Comparison of ENCODE assay signal across 23 mouse cellular contexts in genomic region chr12:9118576-9118975, GRCm38 (mm10).
DNase-seq lines count a peak whose midpoint lies in the region; ATAC-seq and TF ChIP-seq lines count a peak whose summit lies in the region.
"Had no signal": no experiment of that assay in that cellular context is flagged by ENCODE, and none has a peak within 500 bp of the region (broad histone marks: within the 10 kb centered on the region; RNA-seq: fewer than 3 reads in every experiment).

No protein-coding gene starts in this region.

- H3K9me3 ChIP-seq in embryonic facial prominence, embryonic 14.5 days (ENCODE audit: control insufficient read depth, low read length): 0 out of 2 replicates have a peak, but pooled peaks cover 6% of the 10 kb centered on the region
- no peaks in the 10 kb centered on the region for H3K9me3 ChIP-seq in embryonic facial prominence, embryonic 10.5 days
- H3K9me3 ChIP-seq in limb, embryonic 14.5 days (ENCODE audit: control insufficient read depth, low read length): no peaks in the 10 kb centered on the region
- H3K9me3 ChIP-seq in limb, embryonic 10.5 days (replicated peaks): no peaks in the 10 kb centered on the region
- H3K9me3 ChIP-seq: embryonic facial prominence, embryonic 15.5 days; forebrain, embryonic 10.5 days; hindbrain, embryonic 12.5 days had no signal

- no peak overlapping the region for H3K27ac ChIP-seq in embryonic facial prominence, embryonic 14.5 days (replicated peaks; ENCODE audit: low read depth, low read length)
- H3K27ac ChIP-seq in embryonic facial prominence, embryonic 10.5 days (replicated peaks): no peak overlapping the region
- no peak overlapping the region for H3K27ac ChIP-seq in limb, embryonic 14.5 days (replicated peaks; ENCODE audit: low read depth, low read length)
- no peak overlapping the region for H3K27ac ChIP-seq in limb, embryonic 10.5 days
- H3K27ac ChIP-seq: embryonic facial prominence, embryonic 15.5 days; forebrain, embryonic 10.5 days; gastrocnemius, adult 2 months; hindbrain, embryonic 12.5 days had no signal

- H3K4me3 ChIP-seq in embryonic facial prominence, embryonic 14.5 days (ENCODE audit: low read depth, low read length): no peak overlapping the region
- H3K4me3 ChIP-seq in embryonic facial prominence, embryonic 10.5 days: no peak overlapping the region
- no peak overlapping the region for H3K4me3 ChIP-seq in limb, embryonic 14.5 days (replicated peaks; ENCODE audit: low read length)
- no peak overlapping the region for H3K4me3 ChIP-seq in limb, embryonic 10.5 days
- H3K4me3 ChIP-seq: embryonic facial prominence, embryonic 15.5 days; erythroblast, embryonic 14.5 days; forebrain, embryonic 10.5 days; gastrocnemius, adult 2 months; hindbrain, embryonic 12.5 days had no signal

- ATAC-seq in embryonic facial prominence, embryonic 14.5 days (ENCODE audit: low read depth): no peak
- no peak for ATAC-seq in limb, embryonic 14.5 days (ENCODE audit: low FRiP score, low read depth)
- ATAC-seq: hindbrain, embryonic 16.5 days; inflammation-experienced regulatory T-cells, adult 6 months; intestine, postnatal 0 days had no signal

- no peak overlapping the region for H3K4me2 ChIP-seq in embryonic facial prominence, embryonic 14.5 days (ENCODE audit: low read depth, low read length)
- no peak overlapping the region for H3K4me2 ChIP-seq in limb, embryonic 14.5 days (replicated peaks; ENCODE audit: low read depth, low read length, severe bottlenecking)
- H3K4me2 ChIP-seq: embryonic facial prominence, embryonic 15.5 days; hindbrain, embryonic 12.5 days had no signal

- H3K9ac ChIP-seq in embryonic facial prominence, embryonic 14.5 days (ENCODE audit: low read depth, low read length): no peak overlapping the region
- H3K9ac ChIP-seq in limb, embryonic 14.5 days (ENCODE audit: low read depth, low read length, severe bottlenecking): no peak overlapping the region
- H3K9ac ChIP-seq: embryonic facial prominence, embryonic 15.5 days; hindbrain, embryonic 12.5 days had no signal

- no peak for TF ChIP-seq POLR2A in limb, embryonic 14.5 days (IDR thresholded peaks at IDR 0.05; ENCODE audit: borderline replicate concordance, extremely low read depth, insufficient read depth, insufficient read length)

- 25% methylated on average over 2 of the region's 2 CpGs for whole genome bisulfite sequencing in embryonic facial prominence, embryonic 14.5 days
- 65% methylated on average over 2 of the region's 2 CpGs for WGBS in embryonic facial prominence, embryonic 10.5 days
- 49% methylated on average over 2 of the region's 2 CpGs for WGBS in limb, embryonic 14.5 days
- 60% methylated on average over 2 of the region's 2 CpGs for WGBS in limb, embryonic 10.5 days

- H3K27me3 ChIP-seq in embryonic facial prominence, embryonic 14.5 days (replicated peaks; ENCODE audit: control insufficient read depth, insufficient read depth, low read length): no peaks in the 10 kb centered on the region
- H3K27me3 ChIP-seq in embryonic facial prominence, embryonic 10.5 days (replicated peaks; ENCODE audit: low read depth, poor library complexity, severe bottlenecking): no peaks in the 10 kb centered on the region
- no peaks in the 10 kb centered on the region for H3K27me3 ChIP-seq in limb, embryonic 14.5 days (ENCODE audit: control insufficient read depth, insufficient read depth, low read length)
- H3K27me3 ChIP-seq in limb, embryonic 10.5 days (ENCODE audit: low read depth, poor library complexity, severe bottlenecking): no peaks in the 10 kb centered on the region
- H3K27me3 ChIP-seq: CH12.LX; embryonic facial prominence, embryonic 15.5 days; hindbrain, embryonic 12.5 days had no signal

- peak; percentile 66 for DNase-seq in embryonic facial prominence, embryonic 14.5 days (ENCODE audit: low spot score)
- no peak for DNase-seq in embryonic facial prominence, embryonic 10.5 days (ENCODE audit: low spot score)
- DNase-seq in limb, embryonic 14.5 days (ENCODE audit: low spot score): peak; percentile 26
- DNase-seq in limb, embryonic 10.5 days (ENCODE audit: low spot score): no peak
- DNase-seq in NIH3T3 (ENCODE audit: low read depth): peak; percentile 73
- DNase-seq in kidney, postnatal 14 days: no peak
- no peak for DNase-seq in right cerebral cortex, postnatal 36 days (ENCODE audit: low spot score in 2 of 2)
- DNase-seq: adrenal gland, postnatal 14 days; cerebellum, adult 18-20 months; cerebellum, adult 9-11 months; cerebellum, postnatal 36 days; gastrocnemius, adult 2 months; gastrocnemius, postnatal 25 days; heart, postnatal 10 days; heart, postnatal 4 days had no signal

- H3K36me3 ChIP-seq in embryonic facial prominence, embryonic 14.5 days (ENCODE audit: control insufficient read depth, insufficient read depth, low read length): no peaks in the 10 kb centered on the region
- no peaks in the 10 kb centered on the region for H3K36me3 ChIP-seq in embryonic facial prominence, embryonic 10.5 days (replicated peaks)
- H3K36me3 ChIP-seq in limb, embryonic 14.5 days (ENCODE audit: control insufficient read depth, insufficient read depth, low read length): no peaks in the 10 kb centered on the region
- H3K36me3 ChIP-seq in limb, embryonic 10.5 days: no peaks in the 10 kb centered on the region
- H3K36me3 ChIP-seq: embryonic facial prominence, embryonic 15.5 days; forebrain, embryonic 10.5 days; hindbrain, embryonic 12.5 days had no signal

- no peaks in the 10 kb centered on the region for H3K4me1 ChIP-seq in embryonic facial prominence, embryonic 14.5 days (ENCODE audit: control insufficient read depth, insufficient read depth, low read length)
- no peaks in the 10 kb centered on the region for H3K4me1 ChIP-seq in embryonic facial prominence, embryonic 10.5 days
- no peaks in the 10 kb centered on the region for H3K4me1 ChIP-seq in limb, embryonic 14.5 days (ENCODE audit: control insufficient read depth, insufficient read depth, low read length)
- H3K4me1 ChIP-seq in limb, embryonic 10.5 days: no peaks in the 10 kb centered on the region
- H3K4me1 ChIP-seq: forebrain, embryonic 10.5 days; hindbrain, embryonic 12.5 days had no signal

Comparison
In these comparisons a context has a peak if more than half of its experiments do, and no peak if none do; other contexts are left out.
1. DNase-seq: peak in embryonic facial prominence, embryonic 14.5 days (single experiment), limb, embryonic 14.5 days (single experiment) and NIH3T3 (single experiment); none in embryonic facial prominence, embryonic 10.5 days (single experiment), limb, embryonic 10.5 days (single experiment), kidney, postnatal 14 days (single experiment) and right cerebral cortex, postnatal 36 days (0 of 2).